28 mouse cellular contexts compared by ENCODE assay signal in the genomic region with DNA sequence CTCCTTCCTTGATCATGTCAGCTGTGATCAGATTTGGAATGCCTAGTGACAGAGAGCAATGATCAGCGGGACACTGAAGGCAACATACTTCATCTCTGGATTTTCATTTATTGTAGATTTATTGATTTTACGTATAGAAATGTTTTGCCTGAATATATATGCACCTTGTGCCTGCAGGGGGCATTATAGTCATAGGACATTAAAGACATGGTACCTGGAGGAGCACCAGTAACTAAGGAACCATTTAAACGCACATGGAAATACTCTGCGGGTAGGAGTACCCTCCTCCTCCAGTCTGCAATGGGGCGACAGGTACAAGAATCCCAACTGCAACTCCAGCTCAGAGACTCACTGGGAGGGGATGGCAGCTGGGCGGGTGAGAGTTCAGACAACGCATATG. TPM values are rescaled to one million over a fixed set of nuclear protein-coding genes. Genes with fewer than 3 reads are reported as not detected.
A peak's percentile ranks its signal among the peaks of the same experiment; 100 is the strongest.
DNase-seq lines count a peak whose midpoint lies in the region; ATAC-seq and TF ChIP-seq lines count a peak whose summit lies in the region.
"Had no signal": no experiment of that assay in that cellular context is flagged by ENCODE, and none has a peak within 500 bp of the region (broad histone marks: within the 10 kb centered on the region; RNA-seq: fewer than 3 reads in every experiment).

No protein-coding gene starts in this region.

- TF ChIP-seq EP300 in MEL (IDR thresholded peaks at IDR 0.05; ENCODE audit: low read depth in 1 of 2, low read length in 2 of 2), result no peak

- TF ChIP-seq POLR2A in MEL (IDR thresholded peaks at IDR 0.05; ENCODE audit: control insufficient read depth in 1 of 2, insufficient read depth in 1 of 2, low read depth in 1 of 2, low read length in 2 of 2, poor library complexity in 1 of 2), result no peak

- peak; percentile 55 for TF ChIP-seq CTCF in intestine, postnatal 0 days (IDR thresholded peaks at IDR 0.05; ENCODE audit: low read depth)
- TF ChIP-seq CTCF in midbrain, postnatal 0 days (IDR thresholded peaks at IDR 0.05), result 0 out of 2 replicates have a peak, but pooled peaks have one; percentile 8
- TF ChIP-seq CTCF in MEL (IDR thresholded peaks at IDR 0.05 in 2 of 3, conservative IDR thresholded peaks at IDR 0.05 in 1 of 3; ENCODE audit: control insufficient read depth in 1 of 3, insufficient read depth in 1 of 3, low read depth in 2 of 3, low read length in 3 of 3, poor library complexity in 1 of 3, severe bottlenecking in 1 of 3), result peak in 1 of 3 experiments; percentile 36; a peak in 2 of 6 replicates

- peaks cover 6% of the 10 kb centered on the region; the same call in 1 of the 2 replicates for H3K79me2 ChIP-seq in MEL (ENCODE audit: control insufficient read depth, insufficient read depth, low read length, poor library complexity)

- peaks cover 30% of the 10 kb centered on the region for H3K36me3 ChIP-seq in intestine, postnatal 0 days (ENCODE audit: control insufficient read depth, insufficient read depth)
- H3K36me3 ChIP-seq in intestine, embryonic 16.5 days (ENCODE audit: control insufficient read depth, insufficient read depth, low read length), result peaks cover 12% of the 10 kb centered on the region
- H3K36me3 ChIP-seq in midbrain, postnatal 0 days (ENCODE audit: insufficient read depth, low read length), result peaks cover 58% of the 10 kb centered on the region
- H3K36me3 ChIP-seq in midbrain, embryonic 14.5 days (ENCODE audit: control insufficient read depth, insufficient read depth, low read length), result peaks cover 69% of the 10 kb centered on the region
- H3K36me3 ChIP-seq in MEL (ENCODE audit: control insufficient read depth in 1 of 2, insufficient read depth in 2 of 2, low read length in 2 of 2), result peaks cover 0 to 39% of the 10 kb centered on the region in 2 experiments; a peak in 2 of 4 replicates
- H3K36me3 ChIP-seq in splenic B cell, adult 2 months (ENCODE audit: control insufficient read depth, insufficient read depth, low read length, poor library complexity, severe bottlenecking), result no peaks in the 10 kb centered on the region
- peaks cover 85% of the 10 kb centered on the region for H3K36me3 ChIP-seq in kidney, embryonic 15.5 days

- DNase-seq in midbrain, postnatal 0 days (ENCODE audit: low spot score), result no peak
- DNase-seq in midbrain, embryonic 14.5 days, result no peak
- no peak for DNase-seq in MEL (ENCODE audit: low read depth, low spot score)
- DNase-seq in splenic B cell, adult 2 months (ENCODE audit: low read depth, low spot score), result peak; percentile 60
- DNase-seq in right cerebral cortex, postnatal 36 days (ENCODE audit: low spot score in 2 of 2), result no peak
- DNase-seq: adrenal gland, adult 2 months; cerebellum, adult 18-20 months; cerebellum, postnatal 25 days; gastrocnemius, postnatal 25 days; heart, adult 18-20 months; heart, postnatal 14 days; kidney, adult 8-10 months; kidney, postnatal 4 days; layer of hippocampus, adult 9-11 months; lung, adult 2 months; thymus, postnatal 25 days had no signal

- H3K4me1 ChIP-seq in intestine, postnatal 0 days (replicated peaks; ENCODE audit: control insufficient read depth, insufficient read depth, low read length), result no peaks in the 10 kb centered on the region
- H3K4me1 ChIP-seq in intestine, embryonic 16.5 days (ENCODE audit: control insufficient read depth, insufficient read depth, low read length), result no peaks in the 10 kb centered on the region
- H3K4me1 ChIP-seq in midbrain, postnatal 0 days (ENCODE audit: insufficient read depth, low read length), result no peaks in the 10 kb centered on the region
- H3K4me1 ChIP-seq in midbrain, embryonic 14.5 days (ENCODE audit: control insufficient read depth, insufficient read depth, low read length), result no peaks in the 10 kb centered on the region
- no peaks in the 10 kb centered on the region for H3K4me1 ChIP-seq in MEL (ENCODE audit: control insufficient read depth in 1 of 2, insufficient read depth in 2 of 2, low read length in 2 of 2)
- H3K4me1 ChIP-seq in kidney, embryonic 15.5 days, result peaks cover 4% of the 10 kb centered on the region; the same call in 1 of the 2 replicates
- H3K4me1 ChIP-seq: embryonic facial prominence, embryonic 12.5 days; forebrain, embryonic 12.5 days; heart, embryonic 13.5 days; hindbrain, embryonic 12.5 days; limb, embryonic 15.5 days; neural tube, embryonic 15.5 days had no signal

- H3K9ac ChIP-seq in intestine, postnatal 0 days (ENCODE audit: low read depth, low read length), result no peak overlapping the region
- H3K9ac ChIP-seq in intestine, embryonic 16.5 days (ENCODE audit: low read depth, low read length), result no peak overlapping the region
- no peak overlapping the region for H3K9ac ChIP-seq in midbrain, postnatal 0 days (replicated peaks; ENCODE audit: low read length, poor library complexity, severe bottlenecking)
- no peak overlapping the region for H3K9ac ChIP-seq in midbrain, embryonic 14.5 days (replicated peaks; ENCODE audit: low read length)
- H3K9ac ChIP-seq in MEL (ENCODE audit: control insufficient read depth, low read depth, low read length, poor library complexity, severe bottlenecking), result no peak overlapping the region
- H3K9ac ChIP-seq in kidney, embryonic 15.5 days, result no peak overlapping the region
- H3K9ac ChIP-seq: embryonic facial prominence, embryonic 12.5 days; forebrain, embryonic 12.5 days; heart, embryonic 13.5 days; hindbrain, embryonic 12.5 days; limb, embryonic 15.5 days; neural tube, embryonic 15.5 days had no signal

- H3K27me3 ChIP-seq in intestine, postnatal 0 days (replicated peaks; ENCODE audit: control insufficient read depth, insufficient read depth, low read length), result no peaks in the 10 kb centered on the region
- H3K27me3 ChIP-seq in intestine, embryonic 16.5 days (replicated peaks; ENCODE audit: control insufficient read depth, insufficient read depth, low read length), result no peaks in the 10 kb centered on the region
- H3K27me3 ChIP-seq in midbrain, postnatal 0 days (ENCODE audit: insufficient read depth, low read length), result no peaks in the 10 kb centered on the region
- no peaks in the 10 kb centered on the region for H3K27me3 ChIP-seq in midbrain, embryonic 14.5 days (ENCODE audit: control insufficient read depth, insufficient read depth, low read length)
- no peaks in the 10 kb centered on the region for H3K27me3 ChIP-seq in MEL (ENCODE audit: control insufficient read depth in 1 of 2, insufficient read depth in 2 of 2, low read length in 2 of 2)
- no peaks in the 10 kb centered on the region for H3K27me3 ChIP-seq in splenic B cell, adult 2 months (ENCODE audit: control insufficient read depth, insufficient read depth, low read length, poor library complexity, severe bottlenecking)
- no peaks in the 10 kb centered on the region for H3K27me3 ChIP-seq in kidney, embryonic 15.5 days
- H3K27me3 ChIP-seq: embryonic facial prominence, embryonic 12.5 days; forebrain, embryonic 12.5 days; heart, embryonic 13.5 days; hindbrain, embryonic 12.5 days; limb, embryonic 15.5 days; neural tube, embryonic 15.5 days had no signal

- TF ChIP-seq RAD21 in MEL (IDR thresholded peaks at IDR 0.05; ENCODE audit: low read depth, low read length), result peak; percentile 34

- ATAC-seq in intestine, postnatal 0 days, result no peak
- ATAC-seq in intestine, embryonic 16.5 days, result no peak
- ATAC-seq in midbrain, postnatal 0 days (ENCODE audit: low FRiP score), result no peak
- ATAC-seq in midbrain, embryonic 14.5 days (ENCODE audit: low FRiP score, low TSS enrichment), result no peak
- no peak for ATAC-seq in kidney, embryonic 15.5 days (replicated peaks; ENCODE audit: low FRiP score)
- ATAC-seq: inflammation-experienced regulatory T-cells, adult 6 months; midbrain, embryonic 16.5 days had no signal

- no peak overlapping the region for H3K4me2 ChIP-seq in intestine, postnatal 0 days (replicated peaks; ENCODE audit: low read depth)
- no peak overlapping the region for H3K4me2 ChIP-seq in intestine, embryonic 16.5 days (ENCODE audit: low read depth, low read length)
- no peak overlapping the region for H3K4me2 ChIP-seq in midbrain, postnatal 0 days (ENCODE audit: low read depth, low read length, poor library complexity, severe bottlenecking)
- no peak overlapping the region for H3K4me2 ChIP-seq in midbrain, embryonic 14.5 days (ENCODE audit: low read length)
- H3K4me2 ChIP-seq in kidney, embryonic 15.5 days, result no peak overlapping the region
- H3K4me2 ChIP-seq: embryonic facial prominence, embryonic 12.5 days; forebrain, embryonic 12.5 days; heart, embryonic 13.5 days; hindbrain, embryonic 12.5 days; limb, embryonic 15.5 days; neural tube, embryonic 15.5 days had no signal

- no peak overlapping the region for H3K4me3 ChIP-seq in intestine, postnatal 0 days (ENCODE audit: low read depth, low read length)
- H3K4me3 ChIP-seq in intestine, embryonic 16.5 days (ENCODE audit: low read length), result no peak overlapping the region
- H3K4me3 ChIP-seq in midbrain, postnatal 0 days (ENCODE audit: low read depth, low read length), result no peak overlapping the region
- H3K4me3 ChIP-seq in midbrain, embryonic 14.5 days (replicated peaks; ENCODE audit: low read depth, low read length), result no peak overlapping the region
- H3K4me3 ChIP-seq in MEL (ENCODE audit: control insufficient read depth in 1 of 2, insufficient read depth in 1 of 2, low read depth in 2 of 2, low read length in 2 of 2), result no peak overlapping the region
- H3K4me3 ChIP-seq in kidney, embryonic 15.5 days (replicated peaks), result no peak overlapping the region
- H3K4me3 ChIP-seq: embryonic facial prominence, embryonic 12.5 days; erythroblast, embryonic 14.5 days; forebrain, embryonic 12.5 days; heart, embryonic 13.5 days; hindbrain, embryonic 12.5 days; limb, embryonic 15.5 days; neural tube, embryonic 15.5 days had no signal

- H3K9me3 ChIP-seq in intestine, postnatal 0 days (ENCODE audit: control insufficient read depth), result no peaks in the 10 kb centered on the region
- H3K9me3 ChIP-seq in intestine, embryonic 16.5 days (ENCODE audit: control insufficient read depth, low read length), result no peaks in the 10 kb centered on the region
- no peaks in the 10 kb centered on the region for H3K9me3 ChIP-seq in midbrain, postnatal 0 days (ENCODE audit: low read length)
- H3K9me3 ChIP-seq in midbrain, embryonic 14.5 days (ENCODE audit: control insufficient read depth, low read length), result no peaks in the 10 kb centered on the region
- no peaks in the 10 kb centered on the region for H3K9me3 ChIP-seq in MEL (replicated peaks; ENCODE audit: insufficient read depth, low read length)
- H3K9me3 ChIP-seq in kidney, embryonic 15.5 days (replicated peaks), result no peaks in the 10 kb centered on the region
- H3K9me3 ChIP-seq: embryonic facial prominence, embryonic 12.5 days; forebrain, embryonic 12.5 days; heart, embryonic 13.5 days; hindbrain, embryonic 12.5 days; limb, embryonic 15.5 days; neural tube, embryonic 15.5 days had no signal

- no peak overlapping the region for H3K27ac ChIP-seq in intestine, postnatal 0 days (ENCODE audit: low read depth, low read length)
- H3K27ac ChIP-seq in intestine, embryonic 16.5 days (ENCODE audit: low read length), result no peak overlapping the region
- H3K27ac ChIP-seq in midbrain, postnatal 0 days (ENCODE audit: low read depth, low read length), result no peak overlapping the region
- no peak overlapping the region for H3K27ac ChIP-seq in midbrain, embryonic 14.5 days (replicated peaks; ENCODE audit: low read depth, low read length)
- no peak overlapping the region for H3K27ac ChIP-seq in MEL (ENCODE audit: control insufficient read depth, low read depth, low read length)
- H3K27ac ChIP-seq in kidney, embryonic 15.5 days, result no peak overlapping the region
- H3K27ac ChIP-seq: embryonic facial prominence, embryonic 12.5 days; forebrain, embryonic 12.5 days; heart, embryonic 13.5 days; hindbrain, embryonic 12.5 days; limb, embryonic 15.5 days; neural tube, embryonic 15.5 days had no signal

- WGBS in intestine, postnatal 0 days, result 86% methylated on average over 7 of the region's 7 CpGs
- 87% methylated on average over 7 of the region's 7 CpGs for WGBS in intestine, embryonic 16.5 days
- WGBS in midbrain, postnatal 0 days, result 92% methylated on average over 7 of the region's 7 CpGs
- 93% methylated on average over 7 of the region's 7 CpGs for WGBS in midbrain, embryonic 14.5 days
- 96% methylated on average over 7 of the region's 7 CpGs for WGBS in kidney, embryonic 15.5 days

RNA-seq across cellular contexts. Expression of a gene that starts 16.7 kb away (rescaled TPM):
- polyA plus RNA-seq in intestine, postnatal 0 days (2015; fragmentation: Nextera tagmentation; extraction: Ambion mirVana), result 17.6 and 18.4 TPM in 2 replicates
- polyA plus RNA-seq in intestine, embryonic 16.5 days (2015; fragmentation: Nextera tagmentation; extraction: Ambion mirVana), result 36.4 and 43.5 TPM in 2 replicates
- 19.2 and 24.0 TPM in 2 replicates for total RNA-seq in midbrain, postnatal 0 days (2014; rRNA removed)
- polyA plus RNA-seq in midbrain, postnatal 0 days (2015; fragmentation: Nextera tagmentation; extraction: Ambion mirVana), result 27.0 and 32.0 TPM in 2 replicates
- 27.0 and 31.3 TPM in 2 replicates for polyA plus RNA-seq in midbrain, embryonic 14.5 days (2014; fragmentation: Nextera tagmentation; extraction: Ambion mirVana)
- 80.5 and 155 TPM in 2 replicates for total RNA-seq in MEL (2012; rRNA removed)
- 100 to 1,000 TPM; 219 to 558 TPM for polyA plus RNA-seq in MEL (2012; ENCODE audit: insufficient read depth in 1 of 2, insufficient read length in 2 of 2, low read depth in 1 of 2, low replicate concordance in 2 of 2, missing spikeins in 1 of 2)
- polyA plus RNA-seq in kidney, embryonic 15.5 days (2015; fragmentation: Nextera tagmentation; extraction: Ambion mirVana), result 39.7 and 44.9 TPM in 2 replicates

RNA-seq across cellular contexts. Expression of a gene that starts 16.8 kb away (rescaled TPM):
- 29.7 and 30.8 TPM in 2 replicates for polyA plus RNA-seq in intestine, postnatal 0 days (2015; fragmentation: Nextera tagmentation; extraction: Ambion mirVana)
- polyA plus RNA-seq in intestine, embryonic 16.5 days (2015; fragmentation: Nextera tagmentation; extraction: Ambion mirVana), result 50.8 and 52.8 TPM in 2 replicates
- 23.2 and 31.6 TPM in 2 replicates for total RNA-seq in midbrain, postnatal 0 days (2014; rRNA removed)
- polyA plus RNA-seq in midbrain, postnatal 0 days (2015; fragmentation: Nextera tagmentation; extraction: Ambion mirVana), result 8.7 and 9.0 TPM in 2 replicates
- 14.7 and 32.5 TPM in 2 replicates for polyA plus RNA-seq in midbrain, embryonic 14.5 days (2014; fragmentation: Nextera tagmentation; extraction: Ambion mirVana)
- total RNA-seq in MEL (2012; rRNA removed), result 71.2 and 74.7 TPM in 2 replicates
- polyA plus RNA-seq in MEL (2012; ENCODE audit: insufficient read depth in 1 of 2, insufficient read length in 2 of 2, low read depth in 1 of 2, low replicate concordance in 2 of 2, missing spikeins in 1 of 2), result 100 to 1,000 TPM in 1 of 2 experiments, 10 to 100 TPM in 1; 57.0 to 120 TPM
- 69.6 and 70.6 TPM in 2 replicates for polyA plus RNA-seq in kidney, embryonic 15.5 days (2015; fragmentation: Nextera tagmentation; extraction: Ambion mirVana)

RNA-seq across cellular contexts. Expression of a gene that starts 39.9 kb away (rescaled TPM):
- polyA plus RNA-seq in intestine, postnatal 0 days (2015; fragmentation: Nextera tagmentation; extraction: Ambion mirVana), result 167 and 184 TPM in 2 replicates
- polyA plus RNA-seq in intestine, embryonic 16.5 days (2015; fragmentation: Nextera tagmentation; extraction: Ambion mirVana), result 173 and 186 TPM in 2 replicates
- 9.6 and 10.6 TPM in 2 replicates for total RNA-seq in midbrain, postnatal 0 days (2014; rRNA removed)
- 46.2 and 51.2 TPM in 2 replicates for polyA plus RNA-seq in midbrain, postnatal 0 days (2015; fragmentation: Nextera tagmentation; extraction: Ambion mirVana)
- polyA plus RNA-seq in midbrain, embryonic 14.5 days (2014; fragmentation: Nextera tagmentation; extraction: Ambion mirVana), result 54.5 and 61.1 TPM in 2 replicates
- total RNA-seq in MEL (2012; rRNA removed), result 48.3 and 55.2 TPM in 2 replicates
- polyA plus RNA-seq in MEL (2012; ENCODE audit: insufficient read depth in 1 of 2, insufficient read length in 2 of 2, low read depth in 1 of 2, low replicate concordance in 2 of 2, missing spikeins in 1 of 2), result 100 to 1,000 TPM in 1 of 2 experiments, not detected in 1; 211 TPM
- 145 and 149 TPM in 2 replicates for polyA plus RNA-seq in kidney, embryonic 15.5 days (2015; fragmentation: Nextera tagmentation; extraction: Ambion mirVana)
